Mouse (Mus musculus): ENCODE measurements around the gene D630045J12Rik.

DNA sequence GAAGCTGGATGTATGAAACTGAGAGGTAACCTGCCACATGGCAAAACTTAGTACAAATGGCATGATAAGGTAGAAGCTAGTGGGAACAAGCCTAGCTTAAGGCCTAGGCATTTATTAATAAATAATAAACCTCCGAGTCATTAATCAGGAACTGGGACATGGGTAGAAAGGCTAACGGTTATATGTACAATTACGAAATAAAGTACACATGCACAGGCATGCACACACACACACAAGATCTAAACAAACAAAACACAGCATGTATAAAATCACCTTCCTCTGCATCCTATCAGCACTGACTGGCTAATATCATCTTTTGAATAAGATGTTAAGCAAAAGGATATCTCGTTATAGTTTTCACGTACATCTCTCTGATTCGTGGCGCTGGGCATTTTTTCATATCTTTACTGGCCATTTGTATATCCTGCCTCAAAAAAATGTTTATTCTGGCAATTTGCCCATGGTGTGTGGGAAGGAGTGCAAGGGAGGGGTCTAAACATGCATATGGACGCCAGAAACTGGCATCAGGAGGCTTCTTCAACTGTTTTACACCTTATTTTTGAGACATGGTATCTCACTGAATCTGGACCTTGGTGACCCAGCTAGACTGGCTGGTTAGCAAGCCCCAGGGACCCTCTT lies 67.4 kb downstream of the D630045J12Rik start:
- TF ChIP-seq ZMIZ1 (IDR thresholded peaks at IDR 0.05; ENCODE audit: low read depth, low read length) (no peak), GATA1 (IDR thresholded peaks at IDR 0.05; ENCODE audit: low read depth, low read length) (no peak), EP300 (IDR thresholded peaks at IDR 0.05; ENCODE audit: low read depth in 1 of 2, low read length in 2 of 2) (no peak), E2F4 (IDR thresholded peaks at IDR 0.05; ENCODE audit: borderline replicate concordance, low read depth, low read length) (no peak), CTCF (IDR thresholded peaks at IDR 0.05 in 2 of 3, conservative IDR thresholded peaks at IDR 0.05 in 1 of 3; ENCODE audit: control insufficient read depth in 1 of 3, insufficient read depth in 1 of 3, low read depth in 2 of 3, low read length in 3 of 3, poor library complexity in 1 of 3, severe bottlenecking in 1 of 3) (no peak), MAX (IDR thresholded peaks at IDR 0.05; ENCODE audit: low read length) (no peak), TAL1 (IDR thresholded peaks at IDR 0.05; ENCODE audit: low read length) (no peak), RCOR1 (IDR thresholded peaks at IDR 0.05; ENCODE audit: low read depth, low read length) (no peak), MYC (IDR thresholded peaks at IDR 0.05; ENCODE audit: low read depth, low read length) (no peak)
